Mouse (Mus musculus) midbrain, embryonic 16.5 days (tissue): ENCODE measurements around the gene Slc35a2. TPM values are rescaled to one million over a fixed set of nuclear protein-coding genes. Genes with fewer than 3 reads are reported as not detected.

Experiments used
- polyA plus RNA-seq: library from polyadenylated mRNA; unstranded; fragments of >200 nt; fragmentation: Nextera tagmentation; extraction: Ambion mirVana; gene quantifications from 2 replicates; pipeline ENCODE4 v1.2.1, GENCODE M21; 2015

The Slc35a2 gene
- polyA plus RNA-seq, 1 experiment from 2014 or later = 45.2 TPM

Other genes with a start within 250 kb of the Slc35a2 start
- 197 and 246 TPM in 2 replicates for gene Syp, start 245.6 kb upstream of the Slc35a2 start, polyA plus RNA-seq
- 1.5 and 1.9 TPM in 2 replicates for gene Prickle3, start 226.8 kb upstream of the Slc35a2 start, polyA plus RNA-seq
- 13.9 and 18.3 TPM in 2 replicates for gene Plp2, start 212.6 kb upstream of the Slc35a2 start, polyA plus RNA-seq
- 0.10 and 0.13 TPM in 2 replicates for gene Magix, start 202.8 kb upstream of the Slc35a2 start, polyA plus RNA-seq
- 49.0 and 49.9 TPM in 2 replicates for gene Gpkow, start 186.9 kb upstream of the Slc35a2 start, polyA plus RNA-seq
- 29.9 and 30.8 TPM in 2 replicates for gene Wdr45, start 169.7 kb upstream of the Slc35a2 start, polyA plus RNA-seq
- not detected in 2 replicates for gene Gm45208, start 161.8 kb upstream of the Slc35a2 start, polyA plus RNA-seq
- gene Praf2, start 155.6 kb upstream of the Slc35a2 start, polyA plus RNA-seq = 132 and 139 TPM in 2 replicates
- gene Ccdc120, start 133.1 kb upstream of the Slc35a2 start, polyA plus RNA-seq = 71.6 and 76.4 TPM in 2 replicates
- 19.0 and 23.3 TPM in 2 replicates for gene Tfe3, start 121.5 kb upstream of the Slc35a2 start, polyA plus RNA-seq
- gene Gripap1, start 94.3 kb upstream of the Slc35a2 start, polyA plus RNA-seq = 73.1 and 73.9 TPM in 2 replicates
- 3.3 and 3.8 TPM in 2 replicates for gene Kcnd1, start 61.7 kb upstream of the Slc35a2 start, polyA plus RNA-seq
- gene Otud5, start 42.7 kb upstream of the Slc35a2 start, polyA plus RNA-seq = 41.8 and 42.0 TPM in 2 replicates
- gene Pim2, start 5.8 kb upstream of the Slc35a2 start, polyA plus RNA-seq = 23.6 and 27.2 TPM in 2 replicates
- gene Pqbp1, start 15.2 kb downstream of the Slc35a2 start, polyA plus RNA-seq = 228 and 250 TPM in 2 replicates
- 166 and 167 TPM in 2 replicates for gene Timm17b, start 15.3 kb downstream of the Slc35a2 start, polyA plus RNA-seq
- gene Gm10491, start 23.8 kb downstream of the Slc35a2 start, polyA plus RNA-seq = not detected in 2 replicates
- gene Gm10490, start 25.5 kb downstream of the Slc35a2 start, polyA plus RNA-seq = not detected in 2 replicates
- gene Pcsk1n, start 35.8 kb downstream of the Slc35a2 start, polyA plus RNA-seq = 288 and 302 TPM in 2 replicates
- not detected in 2 replicates for gene Eras, start 44.6 kb downstream of the Slc35a2 start, polyA plus RNA-seq
- gene Hdac6, start 63.9 kb downstream of the Slc35a2 start, polyA plus RNA-seq = 75.6 and 77.9 TPM in 2 replicates
- gene Gata1, start 94.0 kb downstream of the Slc35a2 start, polyA plus RNA-seq = 0.18 and 0.19 TPM in 2 replicates
- gene Glod5, start 134.5 kb downstream of the Slc35a2 start, polyA plus RNA-seq = 0.56 and 0.58 TPM in 2 replicates
- 39.1 and 44.6 TPM in 2 replicates for gene Suv39h1, start 190.7 kb downstream of the Slc35a2 start, polyA plus RNA-seq
- gene Was, start 206.5 kb downstream of the Slc35a2 start, polyA plus RNA-seq = 0.12 and 0.19 TPM in 2 replicates
- 70.5 and 72.8 TPM in 2 replicates for gene Wdr13, start 248.9 kb downstream of the Slc35a2 start, polyA plus RNA-seq